Mouse (Mus musculus) CH12.LX (cell line): ENCODE data around the gene Spsb4.

Source experiments
- CTCF ChIP-seq, 2 experiments: IDR thresholded peaks in 1 of 2; conservative IDR thresholded peaks in 1 of 2; 2 replicates each; pipeline ENCODE4 v1.5.1; 2011 to 2012; ENCODE audit warnings: low read depth in 2 of 2, low read length in 2 of 2, improper control_type of control experiment in 1 of 2, inconsistent platforms in 1 of 2, mild to moderate bottlenecking in 1 of 2, moderate library complexity in 1 of 2
- ETS1 ChIP-seq: conservative IDR thresholded peaks from 2 replicates; pipeline ENCODE4 v1.6.1; 2012; ENCODE audit warnings: low read depth, mild to moderate bottlenecking, inconsistent platforms, low read length, improper control_type of control experiment, moderate library complexity
- KAT2A ChIP-seq: IDR thresholded peaks from 2 replicates; pipeline ENCODE4 v1.6.1; 2012; ENCODE audit warnings: low read length, improper control_type of control experiment, inconsistent platforms; ENCODE audit not compliant: insufficient replicate concordance
- POLR2A ChIP-seq: IDR thresholded peaks from 2 replicates; pipeline ENCODE4 v1.6.1; 2011; ENCODE audit warnings: low read depth, mild to moderate bottlenecking, improper control_type of control experiment, low read length
- ZMIZ1 ChIP-seq: IDR thresholded peaks from 2 replicates; pipeline ENCODE4 v1.6.1; 2012; ENCODE audit warnings: low read depth, mild to moderate bottlenecking, inconsistent platforms, low read length, improper control_type of control experiment

GRCm38 (mm10) chr9:96899717-96900116 is 118.9 kb downstream of the Spsb4 start:
- TF ChIP-seq ZMIZ1 (no peak), ETS1 (no peak), CTCF (conservative IDR thresholded peaks at IDR 0.05 in 1 of 2, IDR thresholded peaks at IDR 0.05 in 1 of 2; ENCODE audit: low read depth in 2 of 2, low read length in 2 of 2) (no peak), POLR2A (no peak), KAT2A (no peak)
